Mouse (Mus musculus): ENCODE data around the gene Ggnbp2.

DNA sequence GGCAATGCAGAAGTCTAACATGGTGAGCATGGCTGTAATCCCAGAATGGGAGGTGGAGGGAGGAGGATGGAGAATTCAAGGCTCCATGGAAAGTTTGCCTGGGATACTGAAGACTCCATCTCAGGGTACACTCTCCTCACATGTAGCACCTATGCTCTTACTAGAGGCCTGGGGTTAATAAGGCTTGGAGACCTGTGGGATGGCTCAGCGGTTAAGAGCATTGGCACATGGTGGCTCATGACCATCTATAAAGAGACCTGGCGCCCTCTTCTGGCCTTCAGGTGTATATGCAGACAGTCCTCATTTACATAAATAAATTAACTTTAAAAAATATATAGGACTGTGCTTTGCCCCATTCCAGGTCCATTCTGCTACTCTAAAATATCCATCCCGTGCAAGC is 48.7 kb upstream of the Ggnbp2 start:
- TF ChIP-seq CTCF (IDR thresholded peaks at IDR 0.05; ENCODE audit: low read depth), result peak; percentile 80
- no peak for TF ChIP-seq EP300 (IDR thresholded peaks at IDR 0.05; ENCODE audit: low read depth)
